Mouse (Mus musculus) kidney, adult 11 months (tissue): Measurements from ENCODE around the gene Mast4.
"Not testable (repeated sequence)": the region's sequence is repeated elsewhere in the genome, so short reads cannot be mapped to it uniquely, and the experiment has no call there.

ENCODE experiments used
- DNase-seq: peaks from one replicate; pipeline ENCODE4 v3.0.0; 2022

The Mast4 gene

DNA sequence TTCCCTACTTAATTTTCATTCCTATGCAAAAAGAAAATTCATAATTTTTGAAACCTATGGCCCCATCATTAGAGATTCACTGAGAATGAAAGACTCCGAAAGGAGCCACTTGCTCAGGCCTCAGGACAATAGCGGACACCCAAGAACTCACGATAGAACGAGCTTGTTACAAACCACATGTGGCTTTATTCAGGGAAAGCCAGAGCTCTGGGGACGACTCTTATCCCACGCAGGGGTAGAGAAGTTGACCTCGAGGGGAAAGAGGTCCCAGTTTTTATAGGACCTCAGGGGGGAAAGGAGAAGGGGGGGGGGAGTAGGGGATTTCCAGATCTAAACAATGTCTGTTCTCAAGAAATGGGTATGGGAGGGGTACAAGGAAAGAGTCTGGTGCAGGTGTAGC lies 605.3 kb downstream of the Mast4 start:
- DNase-seq = not testable (repeated sequence)

DNA sequence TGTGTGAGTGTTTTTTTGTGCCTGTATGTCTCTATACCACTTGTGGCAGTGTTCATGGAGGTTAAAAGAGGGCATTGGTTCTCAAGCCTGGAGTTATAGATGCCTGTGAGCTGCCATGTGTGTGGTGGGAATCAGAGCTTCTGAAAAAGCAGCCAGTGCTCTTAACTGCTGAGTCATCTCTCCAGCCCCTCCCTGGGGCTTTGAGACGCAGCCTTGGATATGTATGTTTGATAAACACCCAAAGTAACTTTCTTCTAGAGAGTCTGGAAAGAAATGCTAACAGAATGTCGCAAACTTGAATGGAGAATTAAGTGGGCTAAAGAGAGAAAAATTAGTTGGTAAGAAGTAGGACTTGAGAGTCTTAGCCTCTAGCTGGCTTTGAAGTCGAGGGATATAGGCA lies 606.3 kb downstream of the Mast4 start:
- no peak for DNase-seq

DNA sequence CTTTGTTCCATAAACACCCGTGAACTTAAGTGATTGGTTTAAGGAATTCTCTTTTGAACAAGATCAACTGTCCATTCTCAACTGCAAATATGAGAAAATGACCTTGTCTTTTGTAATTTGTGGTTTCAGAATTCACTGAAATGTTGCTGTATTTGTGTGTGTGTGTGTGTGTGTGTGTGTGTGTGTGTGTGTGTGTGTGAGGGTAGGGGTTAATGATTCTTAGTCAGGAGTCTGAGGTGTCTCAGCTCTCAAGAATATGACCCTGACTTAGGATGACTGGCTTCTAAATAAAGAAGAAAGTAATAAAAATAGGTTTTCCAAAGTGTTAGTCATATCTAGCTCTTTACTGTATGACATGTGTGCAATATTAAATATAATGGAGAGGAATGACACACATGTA lies 607.4 kb downstream of the Mast4 start:
- no peak for DNase-seq

DNA sequence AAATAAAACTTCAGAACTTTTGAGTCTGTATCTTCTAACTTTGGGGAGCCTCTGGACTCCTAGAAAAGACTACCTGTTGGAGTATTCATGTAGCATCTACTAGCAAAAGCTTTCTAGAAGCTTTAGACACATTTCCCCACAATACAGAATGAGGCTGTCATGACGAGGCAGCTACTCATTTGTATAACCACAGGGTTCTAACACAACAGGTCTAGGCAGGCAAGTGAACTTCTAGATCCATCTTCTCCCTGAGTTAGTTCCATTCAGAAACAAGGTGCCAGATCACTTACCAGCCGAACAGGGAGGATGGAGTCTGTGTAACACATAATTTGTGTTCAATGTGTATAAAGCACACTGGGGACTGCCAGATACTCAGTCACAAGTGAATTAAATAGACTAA lies 608.4 kb downstream of the Mast4 start:
- no peak for DNase-seq

DNA sequence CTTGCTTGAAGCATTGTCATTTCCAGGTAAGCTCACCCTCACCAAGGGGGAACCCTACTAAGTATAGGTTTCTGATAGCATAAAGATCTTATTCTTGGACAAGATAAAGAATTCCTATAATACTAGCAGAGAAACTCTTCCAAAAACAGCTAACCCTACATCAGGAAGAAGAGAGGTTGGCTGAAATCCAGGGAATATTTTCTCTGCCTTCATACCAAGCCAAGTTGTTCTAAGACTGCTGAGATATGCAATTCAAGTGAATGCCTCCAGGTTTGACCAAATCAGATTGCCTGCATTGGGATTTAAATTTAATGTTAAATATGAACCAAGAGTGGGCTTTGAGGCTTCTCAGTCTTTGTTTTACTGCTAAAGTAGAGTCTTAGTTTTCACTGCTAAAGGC lies 608.9 kb downstream of the Mast4 start:
- no peak for DNase-seq

DNA sequence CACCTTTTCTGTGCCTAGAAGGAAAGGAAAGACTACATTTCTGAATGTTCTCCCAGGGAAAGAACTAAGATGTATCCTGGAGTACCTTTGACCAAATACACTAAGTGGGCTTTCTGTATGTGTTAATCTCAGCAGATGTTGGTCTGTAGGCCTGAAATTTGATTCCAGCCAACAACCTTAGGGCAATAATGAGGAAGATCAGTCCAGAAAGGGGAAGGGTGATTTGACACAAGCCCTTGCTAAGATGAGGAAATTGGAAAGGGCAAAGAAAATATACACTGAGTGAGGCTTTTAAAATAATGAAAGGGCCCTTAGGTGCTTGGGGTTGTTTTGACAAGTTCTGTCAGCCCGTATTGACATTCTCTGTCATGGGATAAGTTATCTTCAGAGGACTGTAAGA lies 617.3 kb downstream of the Mast4 start:
- no peak for DNase-seq

DNA sequence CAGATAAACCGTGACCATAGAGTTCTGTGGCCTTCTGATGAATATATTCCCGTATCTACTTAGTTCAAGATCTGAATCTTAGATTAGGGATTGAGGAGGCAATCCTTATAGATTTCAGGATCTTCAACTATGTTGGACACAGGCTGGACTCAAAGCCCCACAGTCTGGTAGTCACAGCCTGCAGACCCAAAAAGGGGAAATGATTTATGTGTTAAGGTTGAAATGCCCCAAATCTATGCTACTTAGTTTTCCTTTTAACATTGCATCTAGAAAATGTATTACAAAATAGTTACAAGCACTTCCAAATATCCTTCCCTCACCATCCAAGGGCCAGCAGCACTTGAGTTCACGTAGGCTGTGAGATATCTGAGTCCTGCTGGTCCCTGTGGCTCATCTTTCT lies 633.6 kb downstream of the Mast4 start:
- DNase-seq = no peak

DNA sequence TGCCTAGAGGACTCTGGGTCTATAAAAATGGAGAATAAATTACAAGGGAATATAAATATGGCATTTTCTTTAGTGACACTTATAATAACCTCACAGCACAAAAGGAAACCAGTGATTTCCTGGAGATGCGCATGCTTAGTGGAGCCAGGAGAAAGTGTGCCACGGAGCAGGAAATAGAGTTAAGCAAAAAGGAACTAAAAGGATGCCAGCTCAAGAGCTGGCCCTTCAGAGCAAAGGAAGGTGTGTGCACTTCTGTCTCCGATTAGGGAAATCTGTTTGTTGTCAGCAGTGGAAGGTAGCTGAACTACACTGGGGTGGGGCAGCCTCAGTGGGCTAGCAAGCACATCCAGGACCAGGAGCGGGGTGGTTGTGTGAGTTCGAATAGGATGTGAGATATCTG lies 634.1 kb downstream of the Mast4 start:
- DNase-seq = no peak

DNA sequence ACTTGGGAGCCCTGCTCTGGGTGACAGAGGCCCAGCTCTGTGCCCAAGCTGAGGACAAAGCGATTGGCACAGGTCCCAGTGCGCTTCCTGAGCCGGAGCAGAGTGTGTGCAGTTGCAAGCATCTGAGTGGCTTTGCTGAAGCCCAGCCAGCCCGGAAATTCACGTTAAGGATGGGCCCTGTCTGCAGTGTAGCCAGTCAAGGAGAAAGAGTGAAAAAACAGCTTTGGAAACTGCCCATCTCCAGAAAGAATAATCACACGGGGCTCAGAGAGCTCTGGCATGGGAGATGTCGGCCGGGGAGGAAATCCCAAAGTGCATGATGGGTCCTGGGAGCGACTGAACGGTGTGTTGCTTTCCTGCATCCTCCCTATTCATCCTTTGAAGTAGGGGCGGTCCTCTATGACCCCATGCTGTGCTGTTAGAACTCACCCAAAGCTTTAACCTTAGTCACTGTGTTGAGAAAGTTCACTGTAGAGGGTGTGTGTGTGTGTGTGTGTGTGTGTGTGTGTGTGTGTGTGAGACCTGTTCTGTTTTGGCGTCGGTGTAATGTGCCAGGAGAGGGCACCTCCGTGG lies 635.5 kb downstream of the Mast4 start:
- DNase-seq = peak; percentile 60

DNA sequence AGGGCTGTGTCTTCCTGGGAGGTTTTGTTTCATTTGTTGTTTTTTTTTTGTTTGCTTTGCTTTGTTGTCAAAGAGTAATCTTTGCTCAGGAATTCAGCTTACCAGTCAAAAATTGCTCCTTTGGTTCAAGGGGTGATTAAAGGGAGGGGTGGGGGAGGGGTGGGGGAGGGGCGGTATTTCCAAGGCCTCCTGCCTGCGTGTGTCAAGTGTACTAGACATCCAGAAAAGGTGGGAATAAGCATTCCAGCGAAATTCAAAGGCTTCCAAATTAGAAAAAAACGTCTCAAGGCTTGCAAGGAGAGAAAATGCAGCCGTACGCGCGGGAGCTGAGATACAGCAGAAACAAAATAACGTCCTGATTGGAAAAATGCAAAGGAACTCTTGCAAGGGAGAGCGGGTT lies 636.0 kb downstream of the Mast4 start:
- DNase-seq = no peak

DNA sequence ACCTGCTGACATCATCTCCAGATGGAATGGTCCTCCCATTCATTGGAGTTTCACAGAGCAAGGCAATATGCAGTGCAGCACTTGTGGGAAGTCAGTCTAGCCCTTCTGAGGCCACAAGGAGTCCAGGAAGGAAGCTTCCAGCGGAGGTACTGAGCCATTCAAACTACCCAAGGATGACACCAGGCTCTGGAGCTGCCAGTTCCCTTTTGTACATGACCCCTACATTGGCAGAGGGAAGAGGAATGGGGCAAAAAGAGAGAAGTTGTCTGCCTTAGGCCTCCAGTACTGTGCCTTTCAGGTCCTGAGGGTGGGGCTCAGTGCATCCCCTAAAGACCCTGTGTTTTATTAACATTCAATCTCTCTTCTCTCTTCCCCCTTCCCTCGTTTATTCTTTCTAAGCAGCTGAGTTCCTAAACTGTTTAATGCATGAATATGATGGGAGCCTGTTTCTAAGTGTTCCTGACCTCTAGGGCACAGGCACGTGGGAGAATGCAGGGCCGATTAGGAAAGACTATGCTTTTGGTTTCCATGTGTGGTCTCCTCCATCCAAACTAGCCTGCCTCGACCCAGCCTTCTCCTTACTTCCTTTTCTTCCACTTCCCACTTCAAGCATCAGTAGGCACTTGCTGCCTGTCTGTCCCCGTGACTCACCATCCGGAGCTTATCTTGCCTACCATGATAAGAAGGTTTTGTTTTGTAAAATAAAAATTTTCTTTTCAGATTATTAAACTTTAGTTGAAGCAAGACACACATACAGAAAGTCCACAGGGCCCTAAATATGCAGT lies 639.0 kb downstream of the Mast4 start:
- no peak for DNase-seq

DNA sequence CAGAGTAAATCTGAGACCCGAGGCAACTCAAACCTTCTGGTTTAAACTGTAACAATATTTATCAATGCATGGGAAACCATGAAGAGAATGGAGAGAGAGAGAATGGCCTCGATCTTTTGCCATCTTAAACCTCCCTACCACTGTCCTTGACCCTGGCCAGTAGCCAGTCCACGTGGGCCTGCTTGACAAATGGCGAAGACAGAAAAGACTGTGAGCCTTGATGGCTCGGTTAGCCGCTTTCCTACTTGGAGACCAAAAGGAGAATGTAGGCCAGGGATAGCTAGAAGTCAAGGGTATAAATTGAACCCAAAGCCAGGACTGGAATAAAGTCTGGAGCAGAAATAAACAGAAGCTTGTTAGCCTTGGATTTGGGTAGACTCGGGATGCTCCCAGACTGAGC lies 640.1 kb downstream of the Mast4 start:
- DNase-seq = no peak

DNA sequence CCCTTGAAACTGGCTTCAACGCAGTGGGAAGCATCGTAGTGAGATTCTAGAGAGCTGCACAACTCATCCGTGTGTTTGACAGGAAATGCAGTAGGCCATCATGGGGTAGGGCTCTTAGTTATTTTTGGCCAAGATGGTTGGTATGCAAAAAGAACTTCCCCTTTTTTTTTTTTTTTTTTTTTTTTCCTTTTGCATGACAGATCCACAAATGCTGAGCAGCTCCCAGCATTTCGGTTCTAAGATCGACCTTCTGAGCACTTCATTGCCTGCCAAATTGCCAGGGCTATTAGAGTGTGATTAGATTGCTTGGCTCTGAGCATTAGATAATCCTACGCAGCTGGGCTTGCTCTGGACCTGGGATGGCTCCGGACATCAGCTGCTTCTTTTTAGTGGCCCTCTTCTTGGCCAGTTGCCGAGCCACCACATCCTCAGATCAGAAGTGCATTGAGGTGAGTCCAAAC lies 640.9 kb downstream of the Mast4 start, which contains the start of gene Cd180:
Cd180 (plus strand) TSS at position 218 of the 461 bp plus-strand sequence.
- peak; percentile 18 for DNase-seq

DNA sequence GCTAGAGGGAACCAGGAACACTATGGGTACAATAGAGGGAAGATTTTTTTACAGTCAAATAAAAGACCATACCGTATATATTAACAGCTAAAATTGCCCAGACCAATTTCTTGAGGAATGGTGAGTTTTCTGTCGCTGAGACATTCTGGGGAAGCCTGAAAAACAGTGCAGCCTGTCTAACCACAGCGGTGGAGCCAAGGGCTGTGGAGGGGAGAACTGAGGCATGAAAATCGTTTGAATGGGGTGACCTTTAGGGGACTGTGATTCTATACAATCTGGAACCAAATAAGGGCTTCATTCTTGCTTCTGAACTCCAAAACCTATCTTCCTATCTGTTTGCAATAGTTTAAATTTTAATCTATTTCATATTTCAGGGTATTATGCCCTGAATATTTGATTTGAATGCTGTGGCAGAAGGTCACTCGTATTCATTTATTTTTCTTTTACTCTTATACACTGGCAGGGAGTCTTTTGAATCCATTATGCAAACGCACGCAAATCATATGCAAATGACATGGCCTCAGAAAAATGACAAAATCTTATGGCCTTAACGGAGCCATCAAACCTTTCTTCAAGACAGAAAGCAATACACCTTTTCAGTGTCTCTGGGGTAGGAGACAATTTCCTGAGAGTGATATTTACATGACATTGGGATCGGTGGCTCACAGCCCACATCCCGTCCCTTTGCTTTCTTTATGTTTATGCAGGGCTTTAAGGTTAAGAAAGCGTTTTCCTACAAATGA lies 642.7 kb downstream of the Mast4 start:
- DNase-seq = no peak

DNA sequence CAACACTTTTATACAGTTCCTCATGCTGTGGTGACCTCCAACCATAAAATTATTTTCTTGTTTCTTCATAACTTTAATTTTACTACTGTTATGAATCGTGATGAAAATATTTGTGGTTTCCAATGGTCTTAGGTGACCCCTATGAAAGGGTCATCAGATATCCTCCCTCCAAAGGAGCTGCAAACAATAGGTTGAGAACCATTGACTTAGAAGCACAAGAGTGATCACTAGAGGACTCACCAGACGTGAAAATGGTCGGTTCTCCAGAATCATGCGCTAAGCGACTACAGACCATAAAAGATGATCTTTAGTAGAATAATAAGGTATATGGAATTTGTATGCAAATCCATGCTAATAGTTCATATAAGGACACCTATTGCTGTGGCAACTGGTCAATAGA lies 644.1 kb downstream of the Mast4 start:
- no peak for DNase-seq

DNA sequence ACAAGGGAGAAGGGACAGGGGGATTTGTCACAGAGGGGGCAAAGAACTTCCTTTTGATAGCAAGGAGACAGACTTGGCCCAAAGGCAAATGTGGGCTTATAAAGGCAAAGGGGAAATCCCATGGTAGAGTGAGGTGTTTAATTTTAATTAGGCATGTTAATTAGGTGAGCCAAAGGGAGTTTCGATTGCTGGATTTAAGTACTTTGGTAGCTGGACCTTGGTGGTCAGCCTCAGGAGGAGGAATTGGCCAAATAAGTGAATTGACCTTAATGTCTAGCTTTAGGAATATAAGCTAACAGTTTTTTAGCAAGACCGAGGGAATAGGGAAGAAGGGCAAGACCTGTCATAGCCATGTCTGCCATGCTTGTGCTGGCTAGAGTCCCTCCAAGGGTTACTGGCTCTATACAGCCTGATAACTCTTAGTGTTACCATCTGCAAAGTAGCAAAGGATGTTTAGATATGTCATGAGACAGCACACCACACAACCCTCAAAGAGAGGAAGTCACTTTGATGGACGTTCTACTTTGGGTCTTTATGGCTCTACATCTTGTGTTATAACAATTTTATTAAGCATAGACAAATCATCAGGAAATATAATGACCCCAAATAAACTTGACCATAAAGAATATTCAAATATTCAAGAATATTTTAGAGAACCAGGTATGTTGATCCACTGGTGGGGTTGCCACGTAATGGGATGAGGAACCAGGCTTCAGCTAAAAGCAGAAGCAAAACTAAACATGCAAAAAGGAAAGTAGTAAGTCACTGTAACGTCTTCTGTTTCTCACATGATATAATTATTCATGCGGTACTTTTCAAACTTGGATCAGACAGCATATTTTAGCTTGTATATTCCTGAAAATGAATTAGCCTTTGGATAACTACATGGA lies 644.9 kb downstream of the Mast4 start:
- no peak for DNase-seq

DNA sequence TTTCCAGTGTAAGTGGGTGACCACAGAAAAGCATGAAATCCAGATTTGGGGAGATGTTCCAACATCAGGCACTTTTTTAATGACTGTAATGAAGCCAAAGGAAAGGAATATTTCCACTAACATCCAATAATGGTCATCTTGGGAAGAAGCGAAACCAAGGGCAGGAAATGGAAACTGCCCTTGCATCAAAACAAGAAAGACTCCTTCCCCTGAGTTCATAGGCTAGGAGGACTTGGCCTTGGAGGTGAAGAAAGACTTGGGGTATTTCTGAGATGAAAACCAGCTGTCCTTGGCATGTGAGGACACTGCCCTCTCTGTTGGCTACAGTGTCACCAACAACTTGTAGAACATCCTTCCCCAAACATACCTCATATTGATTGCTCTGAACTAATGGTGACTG lies 646.2 kb downstream of the Mast4 start:
- DNase-seq = no peak

DNA sequence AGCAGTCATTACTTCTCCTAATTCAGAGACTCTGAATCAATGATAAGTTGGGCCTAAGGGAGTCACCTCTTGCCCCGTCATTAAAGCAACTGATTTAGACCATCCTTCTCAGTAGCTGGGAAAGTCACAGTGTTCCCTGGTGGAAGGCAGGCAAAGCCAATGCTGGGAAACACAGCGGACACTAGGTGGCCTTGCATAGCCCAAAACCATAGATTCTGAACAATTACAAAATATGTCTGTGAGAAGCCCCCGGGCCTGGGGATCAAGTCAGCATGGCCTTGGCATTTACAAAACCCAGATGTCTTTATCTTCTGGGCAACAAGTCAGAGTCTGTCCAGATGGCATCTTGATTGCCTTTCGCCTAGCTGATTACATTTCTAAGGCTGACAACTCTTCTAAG lies 649.4 kb downstream of the Mast4 start:
- no peak for DNase-seq
